Mouse (Mus musculus) adrenal gland, adult (tissue): Measurements from ENCODE around the gene Cfap97d1.
"Not testable (repeated sequence)": the region's sequence is repeated elsewhere in the genome, so short reads cannot be mapped to it uniquely, and the experiment has no call there.

ENCODE experiments used
- DNase-seq, 2 experiments: peaks; one replicate each; pipeline ENCODE4 v3.0.0; 2022 to 2023; ENCODE audit warnings: low spot score in 1 of 2; ENCODE audit not compliant: inconsistent age in 2 of 2

Gene Cfap97d1

GRCm38 (mm10) chr11:101973496-101973895, 10.6 kb upstream of the Cfap97d1 start:
- DNase-seq, result no peak

GRCm38 (mm10) chr11:101974181-101974580, 9.9 kb upstream of the Cfap97d1 start:
- DNase-seq, result no peak

GRCm38 (mm10) chr11:101974923-101975322, 9.2 kb upstream of the Cfap97d1 start:
- DNase-seq, result peak; percentile 33 to 67

GRCm38 (mm10) chr11:101976949-101977348, 7.1 kb upstream of the Cfap97d1 start:
- DNase-seq, result no peak

- no peak for DNase-seq
Observed at GRCm38 (mm10) chr11:101979140-101979539, 4.9 kb upstream of the Cfap97d1 start.

- DNase-seq, result peak in 1 of 2 experiments; percentile 32
Observed at GRCm38 (mm10) chr11:101980603-101981157, 3.4 kb upstream of the Cfap97d1 start.

- peak; percentile 49 to 62 for DNase-seq
Observed at GRCm38 (mm10) chr11:101981850-101982249, 2.2 kb upstream of the Cfap97d1 start.

- DNase-seq, result peak; percentile 37 to 66
Observed at GRCm38 (mm10) chr11:101982981-101983411, 1.1 kb upstream of the Cfap97d1 start.

GRCm38 (mm10) chr11:101983431-101983921, 603 bp upstream of the Cfap97d1 start:
- DNase-seq, result peak in 1 of 2 experiments; percentile 24

GRCm38 (mm10) chr11:101985450-101985849, 1.4 kb downstream of the Cfap97d1 start:
- not testable (repeated sequence) for DNase-seq

GRCm38 (mm10) chr11:101985990-101986389, 1.9 kb downstream of the Cfap97d1 start:
- peak; percentile 85 to 96 for DNase-seq

GRCm38 (mm10) chr11:101986913-101987312, 2.8 kb downstream of the Cfap97d1 start, which contains the start of gene Dusp3:
Dusp3 (minus strand) TSS chr11:101987013.
- DNase-seq, result no peak

GRCm38 (mm10) chr11:101990244-101990643, 6.2 kb downstream of the Cfap97d1 start:
- DNase-seq, result no peak

- DNase-seq, result no peak
Observed at GRCm38 (mm10) chr11:101991813-101992212, 7.7 kb downstream of the Cfap97d1 start.

GRCm38 (mm10) chr11:101992411-101992810, 8.3 kb downstream of the Cfap97d1 start:
- DNase-seq, result no peak

GRCm38 (mm10) chr11:101994100-101994499, 10.0 kb downstream of the Cfap97d1 start:
- no peak for DNase-seq

- no peak for DNase-seq
Observed at GRCm38 (mm10) chr11:101995938-101996337, 11.9 kb downstream of the Cfap97d1 start.

- no peak for DNase-seq
Observed at GRCm38 (mm10) chr11:101998258-101998657, 14.2 kb downstream of the Cfap97d1 start.

- DNase-seq, result no peak
Observed at GRCm38 (mm10) chr11:101999466-101999865, 15.4 kb downstream of the Cfap97d1 start.

- DNase-seq, result no peak
Observed at GRCm38 (mm10) chr11:102004251-102004650, 20.2 kb downstream of the Cfap97d1 start.

- DNase-seq, result peak in 1 of 2 experiments; percentile 54
Observed at GRCm38 (mm10) chr11:102006271-102006670, 22.2 kb downstream of the Cfap97d1 start.

GRCm38 (mm10) chr11:102006688-102007087, 22.6 kb downstream of the Cfap97d1 start:
- no peak for DNase-seq

GRCm38 (mm10) chr11:102008372-102008771, 24.3 kb downstream of the Cfap97d1 start:
- no peak for DNase-seq
